Mouse (Mus musculus): ENCODE data around the gene Htr1f. TPM values are rescaled to one million over a fixed set of nuclear protein-coding genes. Genes with fewer than 3 reads are reported as not detected.

Gene Htr1f
- total RNA-seq, 2 experiments from 2014 or later: not detected

DNA sequence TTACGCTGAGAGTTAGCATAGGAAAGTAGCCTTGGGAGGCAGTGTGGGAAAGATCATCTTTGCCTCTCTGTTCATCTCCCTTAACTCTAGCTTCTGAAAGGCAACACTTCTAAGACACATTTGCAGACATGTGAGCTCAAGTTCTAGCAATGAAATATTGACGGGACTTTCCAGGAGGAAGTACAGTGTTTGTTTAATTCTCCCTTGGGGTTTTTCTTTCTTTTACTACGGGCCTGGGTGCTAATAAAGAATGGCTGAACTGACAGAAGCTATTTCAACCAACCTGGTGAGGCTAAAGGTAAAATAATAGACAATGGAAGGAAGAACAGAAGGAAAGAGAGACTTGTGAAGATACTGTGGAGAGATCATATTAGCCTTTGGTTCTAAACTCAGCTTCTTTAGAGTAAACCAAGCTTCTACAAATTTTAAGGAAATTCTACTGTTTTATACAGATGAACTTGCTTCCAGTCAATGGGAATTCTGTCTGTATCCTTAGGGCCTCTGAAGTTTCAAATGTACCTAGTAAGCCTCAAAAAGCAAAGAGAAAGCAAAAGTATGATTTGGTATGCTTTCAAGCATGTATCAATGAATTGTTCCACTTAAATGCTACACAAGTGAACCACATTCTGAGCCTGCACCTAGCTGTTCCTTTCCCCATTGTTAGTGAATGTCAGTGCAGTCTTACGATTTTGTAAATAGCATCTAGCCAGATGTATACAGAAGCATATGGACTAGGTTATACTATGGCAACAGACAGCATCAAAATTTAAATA is 131.9 kb downstream of the Htr1f start:
- no peak for DNase-seq
- intact Hi-C loops (cut with DNase I): no loop called here

DNA sequence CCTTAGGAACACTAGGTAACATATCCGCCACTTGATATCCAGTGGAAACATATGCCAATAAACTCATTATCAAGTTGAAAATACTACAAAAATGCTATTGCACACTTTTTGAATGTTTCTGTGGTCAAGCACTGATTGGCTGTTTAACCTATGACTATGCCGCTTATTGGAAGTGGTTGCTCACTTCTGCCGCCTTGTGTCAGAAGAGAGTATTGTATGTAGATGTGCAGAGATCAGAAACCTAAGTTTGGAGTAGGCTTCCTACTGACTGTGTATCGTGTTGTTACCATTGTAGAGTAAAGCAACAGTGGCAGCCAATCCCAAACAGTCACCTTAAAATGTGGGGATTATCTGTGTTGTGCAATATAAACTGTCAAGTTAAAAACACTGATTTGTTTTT is 144.0 kb downstream of the Htr1f start:
- peak in 1 of 2 experiments; percentile 7 for DNase-seq
- intact Hi-C loops (cut with DNase I): loop anchor here (2.0 kb wide), 1 partner anchor 207 kb away; no protein-coding TSS in a partner anchor

DNA sequence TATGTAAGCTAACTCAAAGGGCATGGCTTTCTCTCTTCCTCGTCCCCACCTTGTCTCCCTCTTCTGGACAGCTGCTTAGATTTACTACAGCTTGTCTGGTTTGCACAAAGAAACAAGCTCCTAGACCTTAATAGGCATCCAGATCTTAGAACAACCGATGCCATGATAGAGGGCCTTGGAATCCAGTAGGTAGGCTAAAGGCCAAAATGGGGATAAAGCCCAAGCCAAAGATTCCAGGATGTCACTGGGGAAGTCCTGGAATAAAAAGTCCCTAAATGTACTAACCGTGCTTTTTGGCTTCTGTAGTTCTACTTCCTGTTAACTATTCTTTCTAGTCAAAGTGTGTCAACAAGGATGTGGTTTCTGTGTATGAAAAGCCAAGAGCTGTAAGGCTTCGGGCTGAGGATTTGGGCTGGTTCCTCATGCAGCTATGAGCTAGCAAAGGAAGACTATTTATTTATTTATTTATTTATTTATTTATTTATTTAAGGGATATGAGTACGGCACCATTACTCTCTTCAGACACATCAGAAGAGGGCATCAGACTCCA is 163.9 kb downstream of the Htr1f start:
- intact Hi-C loops (cut with DNase I): no loop called here
- DNase-seq: no peak

DNA sequence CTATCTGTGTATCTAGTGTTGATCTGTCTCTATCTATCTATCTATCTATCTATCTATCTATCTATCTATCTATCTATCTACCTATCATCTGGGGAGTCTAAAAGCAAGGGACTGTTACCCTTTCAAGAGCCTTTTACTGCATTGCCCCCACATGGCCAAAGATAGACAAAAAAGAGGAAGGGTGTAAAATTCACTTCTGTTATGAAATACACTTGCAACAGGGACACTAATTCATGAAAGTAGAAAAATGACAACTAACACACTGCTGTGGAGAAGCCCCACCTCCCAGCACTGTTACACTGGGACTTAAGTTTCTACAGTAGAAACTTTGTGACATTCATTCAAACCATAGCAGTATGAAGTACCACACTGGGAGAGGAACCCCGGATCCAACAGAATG is 170.9 kb downstream of the Htr1f start:
- intact Hi-C loops (cut with DNase I): no loop called here
- no peak for DNase-seq

DNA sequence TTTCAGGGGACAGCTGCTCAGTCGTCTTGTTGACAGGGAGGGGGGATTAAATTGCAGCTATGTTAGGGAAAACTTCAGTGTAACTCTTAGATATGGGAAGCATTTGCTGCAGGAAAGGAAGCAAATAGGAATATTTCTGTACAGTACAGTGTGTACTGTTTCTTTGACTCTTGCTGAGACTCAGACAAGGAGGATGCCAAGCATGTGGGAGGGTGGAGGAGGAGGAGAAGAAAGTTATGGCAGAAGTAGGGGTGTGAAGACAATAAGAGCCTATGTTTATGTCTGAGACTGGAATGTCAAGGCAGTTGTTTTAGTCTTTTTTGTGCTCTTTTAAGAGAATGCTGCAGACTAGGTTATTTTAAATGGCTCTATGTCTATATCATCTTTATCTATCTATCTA is 171.6 kb downstream of the Htr1f start:
- DNase-seq: no peak

DNA sequence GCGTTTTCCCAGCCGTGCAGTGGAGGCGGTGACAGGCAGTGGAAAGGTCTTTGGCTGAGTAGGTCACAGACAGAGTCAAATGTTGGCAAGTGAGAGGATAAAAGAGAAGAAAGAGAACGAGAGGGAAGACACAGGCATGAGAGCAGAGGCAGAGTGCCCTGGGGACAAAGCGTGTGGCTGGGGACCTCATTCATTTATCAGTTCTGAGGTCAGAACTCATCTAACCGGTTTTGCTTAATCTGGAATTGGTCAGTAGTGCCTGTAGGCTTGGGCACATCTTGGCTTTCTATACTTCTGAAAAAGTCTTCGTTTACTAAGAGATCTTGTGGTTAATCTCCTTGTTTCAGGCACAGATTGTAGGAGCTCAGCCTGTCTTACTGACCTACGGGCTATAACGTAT is 182.2 kb downstream of the Htr1f start:
- intact Hi-C loops (cut with DNase I): no loop called here

More for the DNA sequence above, 171.6 kb downstream of the Htr1f start:
- intact Hi-C loops (cut with DNase I): no loop called here

DNA sequence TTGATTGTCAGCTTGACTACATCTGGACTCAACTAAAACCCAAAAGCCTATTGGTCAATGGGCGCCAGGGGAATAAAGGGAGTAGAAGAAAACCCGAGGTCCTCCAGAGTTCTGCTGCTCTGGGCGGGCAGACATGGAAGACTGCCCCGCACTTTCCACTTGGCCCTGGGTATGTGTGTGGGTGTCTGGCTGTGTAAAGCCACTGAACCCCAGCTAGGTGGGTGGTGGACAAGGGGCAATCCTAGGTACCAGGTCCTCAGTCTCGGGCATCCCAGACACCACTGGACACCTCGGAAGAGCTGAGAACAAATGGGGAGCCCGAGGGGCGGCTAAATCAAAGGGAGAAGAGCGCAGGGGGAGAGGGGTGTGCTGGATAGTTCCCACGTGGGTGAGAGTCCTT is 196.9 kb downstream of the Htr1f start:
- intact Hi-C loops (cut with DNase I): loop anchor here (2.0 to 5.0 kb wide), 2 partner anchors 566 to 589 kb away; no protein-coding TSS in a partner anchor
- no peak for DNase-seq

More for the DNA sequence above, 182.2 kb downstream of the Htr1f start:
- no peak for DNase-seq

DNA sequence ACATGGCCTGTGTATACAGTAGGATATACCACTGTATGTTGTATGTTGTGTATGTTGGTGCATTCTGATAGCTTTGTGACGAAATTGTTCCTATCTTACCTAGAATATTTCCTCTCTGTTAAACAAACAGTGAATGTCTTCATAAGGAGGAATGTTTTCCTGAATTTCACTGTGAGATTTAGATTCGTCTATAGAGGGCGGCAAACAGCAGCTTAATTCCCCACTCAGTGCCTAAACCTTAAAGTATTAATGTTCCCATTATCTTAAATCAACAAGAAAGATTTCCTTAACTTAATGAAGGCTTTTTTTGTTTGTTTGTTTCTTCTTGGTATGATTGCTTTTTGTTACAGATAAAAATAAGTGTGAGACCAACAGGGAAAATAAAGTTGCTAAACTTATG is 198.5 kb downstream of the Htr1f start:
- intact Hi-C loops (cut with DNase I): loop anchor here (5.0 kb wide), 1 partner anchor 590 kb away; no protein-coding TSS in a partner anchor

DNA sequence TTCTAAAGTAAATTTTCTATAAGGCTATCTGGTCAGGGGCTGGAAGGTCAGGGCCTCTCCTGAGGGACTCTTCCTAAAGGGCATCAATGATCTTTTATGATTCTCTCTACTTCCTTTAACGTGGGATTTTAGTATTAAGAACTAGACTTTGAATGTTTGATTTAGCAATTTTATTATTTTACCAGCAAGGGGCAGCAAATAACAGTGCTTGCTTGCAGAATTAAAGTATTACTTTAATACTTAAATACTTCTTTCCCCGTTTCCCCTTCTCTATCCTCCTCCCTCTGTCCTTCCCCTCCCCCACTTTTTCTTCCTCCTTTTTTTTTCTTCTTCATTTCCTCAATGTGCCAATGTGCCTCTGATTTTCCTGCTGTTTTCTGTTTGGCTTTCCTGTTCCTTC is 202.3 kb downstream of the Htr1f start:
- no peak for DNase-seq
- intact Hi-C loops (cut with DNase I): no loop called here

More for the DNA sequence above, 198.5 kb downstream of the Htr1f start:
- peak in 1 of 2 experiments; percentile 8 for DNase-seq

DNA sequence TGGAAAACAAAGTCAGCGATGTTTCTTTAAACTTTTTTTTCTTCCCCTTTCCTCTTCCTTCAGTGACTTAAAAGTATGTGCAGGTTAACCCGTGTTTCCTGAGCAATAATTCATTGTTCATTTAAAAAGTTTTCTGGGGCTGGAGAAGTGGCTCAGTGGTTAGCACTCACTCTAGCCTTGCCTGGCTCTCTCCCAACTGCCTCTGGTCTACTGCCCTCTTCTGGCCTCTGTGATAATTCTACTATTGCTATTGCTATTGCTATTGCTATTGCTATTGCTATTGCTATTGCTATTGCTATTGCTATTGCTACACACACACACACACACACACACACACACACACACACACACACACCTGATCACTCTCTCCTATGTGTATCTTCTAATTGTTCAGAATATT is 206.6 kb downstream of the Htr1f start:
- peak in 1 of 2 experiments; percentile 23 for DNase-seq
- intact Hi-C loops (cut with DNase I): loop anchor here (5.0 kb wide), 1 partner anchor 142 kb away; no protein-coding TSS in a partner anchor

DNA sequence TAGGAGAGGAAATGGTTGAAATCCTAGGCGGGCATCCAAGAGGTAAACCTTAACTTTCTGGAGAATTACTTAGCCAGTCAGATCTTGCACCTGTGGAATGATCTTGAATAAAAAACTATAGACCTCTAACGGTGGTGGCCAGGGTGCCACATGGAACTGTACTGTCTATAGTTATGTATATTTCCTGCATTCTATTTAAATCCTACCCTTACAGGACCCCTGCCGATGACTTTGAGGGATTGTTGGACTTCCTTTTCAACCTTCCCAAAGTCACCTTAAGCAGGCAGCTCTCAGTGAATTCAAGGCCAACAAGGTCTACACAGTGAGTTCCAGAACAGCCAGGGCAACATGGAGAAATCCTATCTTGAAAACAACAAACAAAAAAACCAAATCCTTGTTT is 216.2 kb downstream of the Htr1f start:
- no peak for DNase-seq
- intact Hi-C loops (cut with DNase I): no loop called here

DNA sequence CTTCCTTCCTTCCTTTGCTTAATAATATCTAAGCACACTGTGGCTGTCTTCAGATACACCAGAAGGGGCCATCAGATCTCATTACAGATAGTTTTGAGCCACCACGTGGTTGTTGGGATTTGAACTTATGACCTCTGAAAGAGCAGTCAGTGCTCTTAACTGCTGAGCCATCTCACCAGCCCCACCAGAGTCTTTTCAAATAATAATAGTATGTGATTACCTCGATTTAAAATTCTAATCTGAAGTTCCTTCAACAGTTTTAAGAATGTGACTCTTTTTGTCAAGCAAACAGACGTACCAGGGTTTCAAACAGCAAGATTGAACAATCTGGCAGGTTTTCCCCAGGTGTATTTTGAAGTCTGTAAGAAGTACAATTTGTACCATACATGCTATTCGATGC is 220.1 kb downstream of the Htr1f start:
- intact Hi-C loops (cut with DNase I): no loop called here
- no peak for DNase-seq

DNA sequence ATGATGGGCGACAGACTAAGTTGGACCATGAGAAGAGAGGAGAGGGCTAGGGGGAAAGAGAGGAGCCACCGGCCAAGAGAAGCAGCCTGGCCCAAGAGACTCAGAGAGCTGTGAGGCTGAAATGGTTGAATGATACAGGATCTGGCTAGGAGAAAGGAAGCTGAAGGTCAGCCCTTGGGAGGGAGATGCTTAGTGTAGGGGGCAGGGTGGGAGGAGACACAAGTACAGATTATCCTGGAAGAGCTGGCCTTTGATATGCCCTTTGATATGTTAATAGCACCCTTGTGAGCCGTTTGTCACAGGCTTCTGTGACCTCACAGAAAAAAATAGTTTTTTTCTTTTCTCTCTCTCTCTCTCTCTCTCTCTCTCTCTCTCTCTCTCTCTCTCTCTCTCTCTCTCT is 220.5 kb downstream of the Htr1f start:
- DNase-seq: no peak
- intact Hi-C loops (cut with DNase I): no loop called here

DNA sequence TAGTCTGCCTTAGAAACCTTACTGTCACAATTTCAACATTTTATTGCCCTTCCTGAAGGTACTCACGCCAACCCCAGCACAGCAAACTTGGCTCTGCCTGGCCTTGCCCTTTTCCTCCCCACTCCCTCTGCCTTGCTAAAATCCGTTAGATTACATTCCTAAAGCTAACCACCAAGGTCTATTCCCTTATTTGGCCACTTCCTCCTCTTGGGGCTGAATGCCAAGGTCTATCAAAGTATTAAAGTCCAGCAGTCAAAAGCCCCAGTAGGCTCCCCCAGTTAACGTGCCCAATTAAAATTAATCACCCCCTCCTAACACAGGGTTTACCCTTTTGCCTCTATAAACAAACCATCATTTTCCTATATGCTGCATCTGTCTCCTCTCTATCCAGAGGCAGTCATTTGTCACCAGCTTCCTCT is 221.2 kb downstream of the Htr1f start:
- no peak for DNase-seq
- intact Hi-C loops (cut with DNase I): no loop called here

DNA sequence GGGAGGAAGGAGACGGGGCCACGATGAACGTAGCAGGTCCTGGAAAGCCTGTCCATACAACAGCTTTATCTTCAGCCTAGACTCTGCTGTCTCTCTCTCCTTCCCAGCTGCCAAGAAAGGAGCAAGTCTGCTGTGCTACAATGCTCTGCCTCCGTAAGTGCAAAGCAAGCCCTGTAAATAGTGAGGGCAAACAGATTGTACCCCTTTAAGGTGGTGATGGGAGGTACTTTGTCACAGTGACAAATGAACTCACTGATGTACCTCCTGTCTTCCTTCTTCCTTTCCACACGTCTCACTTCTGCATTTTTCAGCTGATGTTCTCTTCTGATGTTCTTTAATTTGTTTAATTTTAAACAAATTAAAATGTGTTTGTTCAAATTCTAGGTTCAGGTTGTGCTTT is 221.8 kb downstream of the Htr1f start:
- no peak for DNase-seq
- intact Hi-C loops (cut with DNase I): no loop called here

DNA sequence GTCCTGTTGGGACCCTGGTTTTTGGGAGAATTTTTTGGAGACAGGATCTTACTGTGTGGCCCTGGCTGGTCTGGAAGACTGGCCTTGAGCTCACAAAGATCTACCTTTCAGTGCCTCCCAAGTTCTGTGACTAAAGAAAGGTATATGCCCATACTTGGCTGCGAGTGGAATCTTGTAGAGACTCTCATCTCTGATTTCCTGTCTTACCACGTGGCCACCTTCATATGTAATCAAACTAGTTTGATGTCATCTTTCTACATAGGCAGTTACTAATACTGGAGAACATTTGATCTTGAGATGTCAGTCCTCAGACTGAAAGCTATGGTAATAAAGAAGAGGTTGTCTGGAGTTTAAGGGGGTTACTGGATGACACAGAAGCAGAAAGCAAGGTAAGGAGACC is 224.2 kb downstream of the Htr1f start:
- no peak for DNase-seq
- intact Hi-C loops (cut with DNase I): no loop called here

DNA sequence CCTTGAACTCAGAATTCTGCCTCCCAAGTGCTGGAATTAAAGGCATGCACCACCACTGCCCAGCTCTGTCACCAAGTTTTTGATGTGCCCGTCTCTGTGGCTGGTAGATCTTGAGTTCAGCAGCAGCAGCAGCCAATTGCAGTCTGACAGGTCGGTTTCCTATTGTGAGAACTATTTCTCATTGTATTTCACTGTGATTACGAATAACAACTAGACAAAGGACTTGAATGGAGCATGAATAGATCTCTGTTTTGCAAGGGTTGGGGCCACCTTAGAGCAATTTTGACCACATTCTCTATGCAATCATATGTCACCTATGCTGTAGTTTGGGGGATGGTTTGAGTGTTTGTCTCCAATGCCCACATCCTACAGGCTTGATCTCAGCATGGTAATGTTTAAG is 224.7 kb downstream of the Htr1f start:
- no peak for DNase-seq
- intact Hi-C loops (cut with DNase I): no loop called here

DNA sequence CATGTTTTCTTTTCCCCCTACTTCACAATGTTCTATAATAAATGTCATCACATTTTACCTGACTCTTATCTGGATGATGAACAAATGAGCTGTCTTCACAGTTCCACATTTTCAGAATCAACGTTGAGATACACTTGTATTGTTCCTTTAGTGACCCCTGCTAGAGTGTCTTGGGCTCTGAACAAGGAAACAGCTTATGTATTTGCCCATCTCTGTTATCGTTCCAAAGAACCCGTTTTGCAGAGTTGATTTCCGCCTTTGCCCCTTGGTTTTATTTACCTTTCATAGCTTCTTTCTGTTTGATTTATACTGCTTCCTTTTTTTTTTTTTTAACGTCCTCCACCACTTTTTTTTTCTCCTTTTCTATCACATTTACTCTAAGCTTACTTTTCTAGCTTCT is 225.9 kb downstream of the Htr1f start:
- intact Hi-C loops (cut with DNase I): no loop called here

DNA sequence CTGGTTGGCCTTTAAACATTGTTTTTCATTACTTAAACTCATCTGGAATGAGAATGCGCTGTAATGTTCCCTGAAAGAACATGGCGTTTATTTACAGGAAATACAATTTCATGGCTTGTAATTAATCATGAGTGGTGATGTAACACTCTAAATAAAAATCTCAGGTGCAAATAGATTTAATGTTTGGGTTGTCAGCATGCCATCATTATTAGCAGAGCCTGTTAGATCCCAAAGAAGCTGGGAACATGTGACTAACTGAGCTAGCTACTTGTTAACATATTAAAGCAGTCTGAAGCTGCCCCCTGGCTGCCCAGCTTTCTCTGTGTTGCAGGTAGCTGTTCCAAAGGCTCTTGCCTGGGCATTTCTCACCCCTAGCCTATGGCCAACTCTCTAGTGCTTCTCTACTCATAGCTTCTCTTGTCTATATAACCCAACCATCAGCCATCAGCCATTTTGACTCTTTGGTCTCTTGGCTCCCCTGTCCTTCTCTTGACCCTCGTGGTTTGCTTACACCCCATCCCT is 227.0 kb downstream of the Htr1f start:
- DNase-seq: no peak
- intact Hi-C loops (cut with DNase I): no loop called here

More for the DNA sequence above, 225.9 kb downstream of the Htr1f start:
- DNase-seq: no peak

DNA sequence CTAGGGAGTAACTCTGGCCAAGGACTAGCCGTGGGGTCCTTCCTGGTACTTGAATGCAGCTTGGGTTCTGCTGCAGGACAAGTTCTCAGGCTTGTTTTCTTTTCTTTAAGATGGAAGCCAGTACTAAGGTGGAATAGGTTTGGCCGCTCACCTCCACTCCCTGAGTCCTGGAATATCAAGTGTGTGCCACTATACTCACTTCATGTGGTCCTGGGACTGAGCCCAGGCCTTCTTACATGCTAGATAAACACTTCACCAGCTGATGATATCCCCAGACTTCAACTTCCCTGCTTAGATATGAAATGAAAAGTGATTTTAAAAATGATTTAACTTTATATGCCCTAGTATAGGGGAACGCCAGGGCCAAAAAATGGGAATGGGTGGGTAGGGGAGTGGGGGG is 228.3 kb downstream of the Htr1f start:
- intact Hi-C loops (cut with DNase I): no loop called here
- DNase-seq: no peak

DNA sequence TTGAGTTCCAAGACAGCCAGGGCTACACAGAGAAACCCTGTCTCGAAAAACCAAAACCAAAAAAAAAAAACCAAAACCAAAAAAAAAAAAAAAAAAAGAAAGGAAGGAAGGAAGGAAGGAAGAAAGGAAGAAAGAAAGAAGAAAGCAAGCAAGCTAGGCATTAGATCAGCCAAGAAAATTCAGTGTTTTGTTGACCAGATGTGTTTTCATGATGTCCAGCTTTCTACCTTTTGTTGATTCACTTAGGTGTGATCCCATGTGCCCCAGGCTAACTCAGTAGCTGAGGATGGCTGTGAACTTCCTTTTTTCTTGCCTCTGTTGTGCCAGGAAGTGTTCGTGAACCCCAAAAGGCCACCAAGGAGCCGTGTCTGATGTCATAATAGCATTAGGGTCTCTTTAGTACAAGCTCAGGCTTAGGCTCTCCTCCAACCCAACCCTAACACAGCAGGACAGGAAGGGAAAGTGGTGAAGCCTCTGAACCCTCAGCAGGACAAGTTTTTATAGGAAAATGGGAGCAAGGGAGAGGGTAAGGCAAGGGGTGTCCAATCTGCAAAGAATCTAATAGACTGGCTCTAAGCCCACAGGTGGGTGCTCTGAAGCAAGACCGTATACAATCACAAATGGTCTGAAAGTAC is 228.9 kb downstream of the Htr1f start:
- no peak for DNase-seq
- intact Hi-C loops (cut with DNase I): no loop called here
